Mouse (Mus musculus) CH12.LX (cell line): ENCODE measurements around the gene Ncbp1. TPM values are rescaled to one million over a fixed set of nuclear protein-coding genes. Genes with fewer than 3 reads are reported as not detected.

Experiments used
- DNase-seq: peaks from one replicate; pipeline ENCODE4 v3.0.0-alpha.2; 2013; ENCODE audit errors: extremely low read depth
- H3K27ac ChIP-seq: 2 replicates; pipeline ENCODE4 v1.5.1; 2012; ENCODE audit warnings: low read depth, mild to moderate bottlenecking, control low read depth, moderate library complexity; ENCODE audit not compliant: insufficient read depth
- H3K27me3 ChIP-seq: replicated peaks from 2 replicates; pipeline ENCODE3; 2012; ENCODE audit warnings: inconsistent platforms
- H3K36me3 ChIP-seq, 2 experiments: replicated peaks in 1 of 2; 2 replicates each; pipeline versions ENCODE3 to v1.6.1; 2012; ENCODE audit warnings: inconsistent platforms in 1 of 2, low read length in 1 of 2, mild to moderate bottlenecking in 1 of 2, mixed read lengths in 1 of 2, moderate library complexity in 1 of 2; ENCODE audit not compliant: control insufficient read depth in 1 of 2, insufficient read depth in 1 of 2
- H3K4me1 ChIP-seq, 2 experiments: 2 replicates each; pipeline ENCODE4 v1.6.1; 2012; ENCODE audit warnings: inconsistent platforms in 1 of 2, moderate library complexity in 1 of 2; ENCODE audit not compliant: insufficient read depth in 2 of 2, control insufficient read depth in 1 of 2
- H3K4me2 ChIP-seq: 2 replicates; pipeline ENCODE4 v1.6.1; 2012; ENCODE audit warnings: low read depth, mild to moderate bottlenecking, control low read depth; ENCODE audit not compliant: poor library complexity, insufficient read depth, severe bottlenecking
- H3K4me3 ChIP-seq, 3 experiments: fragments of 150-350 bp in 1 of 3; sonication (generic) in 1 of 3; replicated peaks in 1 of 3; 2 replicates each; pipeline versions ENCODE3 to v1.5.1; 2011 to 2012; ENCODE audit warnings: low read depth in 2 of 3, low read length in 2 of 3, mild to moderate bottlenecking in 2 of 3, moderate library complexity in 2 of 3, control low read depth in 1 of 3, improper control_type of control experiment in 1 of 3, inconsistent platforms in 1 of 3, mixed read lengths in 1 of 3; ENCODE audit not compliant: poor library complexity in 1 of 3
- H3K79me2 ChIP-seq: replicated peaks from 2 replicates; pipeline ENCODE4 v1.6.1; 2012; ENCODE audit warnings: mild to moderate bottlenecking, moderate library complexity; ENCODE audit not compliant: control insufficient read depth, poor library complexity, insufficient read depth, severe bottlenecking; ENCODE audit errors: extremely low read depth
- H3K9ac ChIP-seq: 2 replicates; pipeline ENCODE4 v1.6.1; 2012; ENCODE audit warnings: low read depth, mild to moderate bottlenecking, control low read depth, moderate library complexity; ENCODE audit not compliant: insufficient read depth
- H3K9me3 ChIP-seq: replicated peaks from 2 replicates; pipeline ENCODE3; 2012; ENCODE audit warnings: low read length, inconsistent platforms, mixed read lengths
- CTCF ChIP-seq, 2 experiments: IDR thresholded peaks in 1 of 2; conservative IDR thresholded peaks in 1 of 2; 2 replicates each; pipeline ENCODE4 v1.5.1; 2011 to 2012; ENCODE audit warnings: low read depth in 2 of 2, low read length in 2 of 2, improper control_type of control experiment in 1 of 2, inconsistent platforms in 1 of 2, mild to moderate bottlenecking in 1 of 2, moderate library complexity in 1 of 2
- EP300 ChIP-seq: IDR thresholded peaks from 2 replicates; pipeline ENCODE4 v1.6.1; 2011; ENCODE audit warnings: low read length, improper control_type of control experiment
- ETS1 ChIP-seq: conservative IDR thresholded peaks from 2 replicates; pipeline ENCODE4 v1.6.1; 2012; ENCODE audit warnings: low read depth, mild to moderate bottlenecking, inconsistent platforms, low read length, improper control_type of control experiment, moderate library complexity
- HCFC1 ChIP-seq: IDR thresholded peaks from 2 replicates; pipeline ENCODE4 v1.6.1; 2012; ENCODE audit warnings: low read depth, mild to moderate bottlenecking, inconsistent platforms, low read length, improper control_type of control experiment
- IRF4 ChIP-seq: IDR thresholded peaks from 2 replicates; pipeline ENCODE4 v1.6.1; 2014; ENCODE audit warnings: low read depth, mild to moderate bottlenecking, inconsistent platforms, low read length, improper control_type of control experiment
- JUN ChIP-seq: IDR thresholded peaks from 2 replicates; pipeline ENCODE4 v1.6.1; 2011; ENCODE audit warnings: low read depth, mild to moderate bottlenecking, low read length, improper control_type of control experiment, moderate library complexity; ENCODE audit not compliant: insufficient read depth
- MAFK ChIP-seq: IDR thresholded peaks from 2 replicates; pipeline ENCODE4 v1.6.1; 2011; ENCODE audit warnings: low read length, improper control_type of control experiment; ENCODE audit not compliant: insufficient replicate concordance
- MAZ ChIP-seq: IDR thresholded peaks from 2 replicates; pipeline ENCODE4 v1.6.1; 2012; ENCODE audit warnings: low read depth, mild to moderate bottlenecking, inconsistent platforms, low read length, improper control_type of control experiment, moderate library complexity
- MEF2A ChIP-seq: IDR thresholded peaks from 2 replicates; pipeline ENCODE4 v1.6.1; 2014; ENCODE audit warnings: low read depth, mild to moderate bottlenecking, inconsistent platforms, low read length, improper control_type of control experiment, borderline replicate concordance
- MXI1 ChIP-seq: IDR thresholded peaks from 2 replicates; pipeline ENCODE4 v1.6.1; 2011; ENCODE audit warnings: mild to moderate bottlenecking, low read depth, low read length, improper control_type of control experiment
- PAX5 ChIP-seq: IDR thresholded peaks from 2 replicates; pipeline ENCODE4 v1.6.1; 2012; ENCODE audit warnings: low read length, inconsistent platforms, mixed read lengths
- RAD21 ChIP-seq: IDR thresholded peaks from 2 replicates; pipeline ENCODE4 v1.6.1; 2011; ENCODE audit warnings: low read depth, mild to moderate bottlenecking, low read length, improper control_type of control experiment, moderate library complexity
- SMC3 ChIP-seq: IDR thresholded peaks from 2 replicates; pipeline ENCODE4 v1.6.1; 2011; ENCODE audit warnings: low read depth, low read length, improper control_type of control experiment
- TBP ChIP-seq: conservative IDR thresholded peaks from 2 replicates; pipeline ENCODE4 v1.6.1; 2011; ENCODE audit warnings: low read depth, low read length, improper control_type of control experiment
- UBTF ChIP-seq: IDR thresholded peaks from 2 replicates; pipeline ENCODE4 v1.6.1; 2012; ENCODE audit warnings: low read depth, mild to moderate bottlenecking, inconsistent platforms, low read length, improper control_type of control experiment, moderate library complexity
- USF1 ChIP-seq: IDR thresholded peaks from 2 replicates; pipeline ENCODE4 v1.6.1; 2014; ENCODE audit warnings: low read depth, mild to moderate bottlenecking, inconsistent platforms, low read length, improper control_type of control experiment
- USF2 ChIP-seq: conservative IDR thresholded peaks from 2 replicates; pipeline ENCODE4 v1.6.1; 2011; ENCODE audit warnings: low read depth, low read length, improper control_type of control experiment
- ZKSCAN1 ChIP-seq: IDR thresholded peaks from 2 replicates; pipeline ENCODE4 v1.6.1; 2012; ENCODE audit warnings: low read depth, inconsistent platforms, low read length, improper control_type of control experiment, borderline replicate concordance
- dilution Hi-C: fragments of 300-500 bp; cut with MboI; formaldehyde crosslinking; loops from 2 replicates; pipeline ENCODE4 v1.14.3; 2020; ENCODE audit warnings: low sequenced_read_pairs; ENCODE audit not compliant: extremely low pct_unique_long_range_greater_than_20kb, extremely low pct_ligation_motif_present
- in situ Hi-C: fragments of 300-500 bp; cut with MboI; formaldehyde crosslinking; loops from 3 replicates; pipeline ENCODE4 v1.14.3; 2019; ENCODE audit warnings: low sequenced_read_pairs, low pct_ligation_motif_present, low pct_unique_long_range_greater_than_20kb, mixed read lengths
- polyA plus RNA-seq: library from polyadenylated mRNA; unstranded; fragments of >175 nt; gene quantifications from 2 replicates; pipeline ENCODE4 v1.2.1, GENCODE M21; 2012; ENCODE audit warnings: low read depth; ENCODE audit not compliant: insufficient read length
- total RNA-seq, 2 experiments: library from RNA; depleted of rRNA; stranded (reverse); fragments of 300-350 nt in 1 of 2; fragments of >200 nt in 1 of 2; gene quantifications; 2 replicates each; pipeline ENCODE4 v1.2.3; 2012 to 2014

Gene Ncbp1
- total and polyA plus RNA-seq, 3 experiments, result 64.7 to 121 (median 88.2) TPM

GRCm38 (mm10) chr4:46099132-46099531 lies 39.3 kb upstream of the Ncbp1 start:
- H3K36me3 ChIP-seq, result peaks cover 0 to 17% of the 10 kb centered on the region in 2 experiments
- H3K9me3 ChIP-seq, result no peaks in the 10 kb centered on the region
- no peak overlapping the region for H3K4me2 ChIP-seq
- TF ChIP-seq USF2 (no peak), MXI1 (no peak), TBP (no peak), MEF2A (no peak), SMC3 (no peak), JUN (no peak), RAD21 (no peak), UBTF (no peak), PAX5 (no peak), MAFK (no peak)
- H3K4me1 ChIP-seq, result peaks cover 35 to 57% of the 10 kb centered on the region in 2 experiments
- no peaks in the 10 kb centered on the region for H3K79me2 ChIP-seq
- no peaks in the 10 kb centered on the region for H3K27me3 ChIP-seq
- no peak overlapping the region for H3K27ac ChIP-seq
- dilution Hi-C loops, result no loop called here
- in situ Hi-C loops, result loop anchor here (5.0 kb wide), 1 partner anchor 52 kb away; no protein-coding TSS in a partner anchor
- no peak overlapping the region for H3K4me3 ChIP-seq
- no peak overlapping the region for H3K9ac ChIP-seq
- no peak for DNase-seq

- dilution Hi-C loops (no loop called here), in situ Hi-C loops (no loop called here)
- no peaks in the 10 kb centered on the region for H3K9me3 ChIP-seq
- H3K79me2 ChIP-seq, result no peaks in the 10 kb centered on the region
- H3K27ac ChIP-seq, result no peak overlapping the region
- peaks cover 27 to 46% of the 10 kb centered on the region in 2 experiments for H3K4me1 ChIP-seq
- TF ChIP-seq UBTF (no peak), IRF4 (no peak), MXI1 (no peak), RAD21 (no peak), CTCF (conservative IDR thresholded peaks at IDR 0.05 in 1 of 2, IDR thresholded peaks at IDR 0.05 in 1 of 2; ENCODE audit: low read depth in 2 of 2, low read length in 2 of 2) (no peak), PAX5 (no peak), MAZ (no peak), MEF2A (no peak), HCFC1 (no peak), ETS1 (no peak), ZKSCAN1 (no peak), USF1 (no peak), SMC3 (no peak), EP300 (no peak)
- no peak overlapping the region for H3K9ac ChIP-seq
- H3K4me2 ChIP-seq, result no peak overlapping the region
- no peak for DNase-seq
- no peaks in the 10 kb centered on the region for H3K27me3 ChIP-seq
- peaks cover 0 to 17% of the 10 kb centered on the region in 2 experiments for H3K36me3 ChIP-seq
- H3K4me3 ChIP-seq, result no peak overlapping the region
Measured at GRCm38 (mm10) chr4:46100539-46100938, 37.9 kb upstream of the Ncbp1 start.
